Mouse (Mus musculus) forebrain, postnatal 0 days (tissue): ENCODE measurements around the gene Cgref1. TPM values are rescaled to one million over a fixed set of nuclear protein-coding genes. Genes with fewer than 3 reads are reported as not detected.

ENCODE experiments used
- ATAC-seq: fragments of 200-750 bp; cut with Nextera tagmentation; 2 replicates; pipeline ENCODE4 v1.8.0; 2017; ENCODE audit warnings: mild to moderate bottlenecking, moderate library complexity
- DNase-seq: peaks from one replicate; pipeline ENCODE4 v3.0.0-alpha.2; 2015
- H3K27ac ChIP-seq: fragments of 300-500 bp; sonication (generic); 2 replicates; pipeline ENCODE4 v1.5.1; 2014; ENCODE audit warnings: low read depth, mild to moderate bottlenecking, antibody characterized with exemption, low read length, moderate library complexity, mixed read lengths
- H3K27me3 ChIP-seq: fragments of 300-500 bp; sonication (generic); 2 replicates; pipeline ENCODE4 v1.6.1; 2014; ENCODE audit warnings: mild to moderate bottlenecking, low read length, mixed read lengths; ENCODE audit not compliant: insufficient read depth
- H3K36me3 ChIP-seq: fragments of 300-500 bp; sonication (generic); 2 replicates; pipeline ENCODE4 v1.6.1; 2014; ENCODE audit warnings: mild to moderate bottlenecking, moderate library complexity; ENCODE audit not compliant: insufficient read depth
- H3K4me1 ChIP-seq: fragments of 300-500 bp; sonication (generic); 2 replicates; pipeline ENCODE4 v1.6.1; 2014; ENCODE audit warnings: antibody characterized with exemption; ENCODE audit not compliant: insufficient read depth
- H3K4me2 ChIP-seq: fragments of 300-500 bp; sonication (generic); 2 replicates; pipeline ENCODE4 v1.6.1; 2014; ENCODE audit warnings: low read depth, mild to moderate bottlenecking, moderate library complexity
- H3K4me3 ChIP-seq: fragments of 300-500 bp; sonication (generic); 2 replicates; pipeline ENCODE4 v1.5.1; 2014; ENCODE audit warnings: low read depth, low read length, mixed read lengths
- H3K9ac ChIP-seq: fragments of 300-500 bp; sonication (generic); 2 replicates; pipeline ENCODE4 v1.6.1; 2014; ENCODE audit warnings: mild to moderate bottlenecking
- H3K9me3 ChIP-seq: fragments of 300-500 bp; sonication (generic); 2 replicates; pipeline ENCODE4 v1.6.1; 2016; ENCODE audit warnings: low read length
- CTCF ChIP-seq: sonication (generic); IDR thresholded peaks from 2 replicates; pipeline ENCODE4 v1.5.1; 2016; ENCODE audit warnings: antibody characterized with exemption, control low read depth, low read depth
- WGBS: fragments of 180-500 bp; shearing (Covaris S2); extraction: QIAGEN DNeasy Blood & Tissue Kit; methylation state at CpG from one replicate; pipeline ENCODE4 v1.1.7; 2014; 5-methylcytosine and 5-hydroxymethylcytosine counted together
- polyA plus RNA-seq: library from polyadenylated mRNA; unstranded; fragments of >200 nt; fragmentation: Nextera tagmentation; extraction: Ambion mirVana; gene quantifications from 2 replicates; pipeline ENCODE4 v1.2.1, GENCODE M21; 2015
- total RNA-seq: library from RNA; depleted of rRNA; stranded (reverse); fragments of >200 nt; gene quantifications from 2 replicates; pipeline ENCODE4 v1.2.3, GENCODE M21; 2014

Cgref1 gene
- total and polyA plus RNA-seq, 2 experiments from 2014 or later = 63.5 to 82.1 TPM

- no peak for DNase-seq
- Histone ChIP-seq H3K4me1 (no peaks in the 10 kb centered on the region), H3K27me3 (no peaks in the 10 kb centered on the region), H3K9ac (no peak overlapping the region), H3K4me2 (no peak overlapping the region), H3K27ac (no peak overlapping the region), H3K36me3 (no peaks in the 10 kb centered on the region), H3K4me3 (no peak overlapping the region), H3K9me3 (no peaks in the 10 kb centered on the region)
- no peak for TF ChIP-seq CTCF
- 86% methylated on average over 7 of the region's 7 CpGs for WGBS
- no peak for ATAC-seq
Observed at GRCm38 (mm10) chr5:30914101-30914635, 31.2 kb downstream of the Cgref1 start.

- no peak within 1 kb of the TSS for H3K4me2 ChIP-seq
- DNase-seq = no peak
- no peak within 1 kb of the TSS for H3K9ac ChIP-seq
- no peak for ATAC-seq
- 33% methylated on average over 13 of the region's 13 CpGs for WGBS
- no peak within 1 kb of the TSS for H3K4me3 ChIP-seq
- H3K27ac ChIP-seq = peak within 1 kb of the TSS; percentile 6; the same call in 1 of the 2 replicates
- peaks cover 1% of the 10 kb centered on the region for H3K4me1 ChIP-seq
- H3K36me3 ChIP-seq = no peaks in the 10 kb centered on the region
- no peaks in the 10 kb centered on the region for H3K9me3 ChIP-seq
- no peak for TF ChIP-seq CTCF
- H3K27me3 ChIP-seq = no peaks in the 10 kb centered on the region
Observed at GRCm38 (mm10) chr5:30913060-30913841, 32.1 kb downstream of the Cgref1 start, which contains the start of gene Emilin1. Gene Emilin1, plus strand, starts transcription at chr5:30913402.

GRCm38 (mm10) chr5:30912156-30912555 lies 33.2 kb downstream of the Cgref1 start:
- Histone ChIP-seq H3K4me3 (no peak overlapping the region), H3K27me3 (no peaks in the 10 kb centered on the region), H3K9me3 (no peaks in the 10 kb centered on the region), H3K27ac (no peak overlapping the region), H3K4me1 (peaks cover 6% of the 10 kb centered on the region), H3K4me2 (no peak overlapping the region), H3K36me3 (no peaks in the 10 kb centered on the region), H3K9ac (no peak overlapping the region)
- DNase-seq (no peak), ATAC-seq (no peak)
- WGBS = 36% methylated on average over 5 of the region's 5 CpGs
- no peak for TF ChIP-seq CTCF

GRCm38 (mm10) chr5:30910481-30910880 lies 34.9 kb downstream of the Cgref1 start:
- TF ChIP-seq CTCF = no peak

GRCm38 (mm10) chr5:30909863-30910262 lies 35.5 kb downstream of the Cgref1 start:
- Histone ChIP-seq H3K9ac (no peak overlapping the region), H3K9me3 (no peaks in the 10 kb centered on the region), H3K27me3 (no peaks in the 10 kb centered on the region), H3K4me2 (no peak overlapping the region), H3K36me3 (peaks cover 14% of the 10 kb centered on the region), H3K4me3 (no peak overlapping the region), H3K27ac (no peak overlapping the region), H3K4me1 (peaks cover 10% of the 10 kb centered on the region)
- DNase-seq (no peak), ATAC-seq (no peak)
- TF ChIP-seq CTCF = no peak
- 85% methylated on average over 7 of the region's 7 CpGs for WGBS

More at GRCm38 (mm10) chr5:30910481-30910880, 34.9 kb downstream of the Cgref1 start:
- Histone ChIP-seq H3K27ac (no peak overlapping the region), H3K36me3 (peaks cover 8% of the 10 kb centered on the region), H3K4me2 (no peak overlapping the region), H3K27me3 (no peaks in the 10 kb centered on the region), H3K9me3 (no peaks in the 10 kb centered on the region), H3K4me3 (no peak overlapping the region), H3K4me1 (peaks cover 10% of the 10 kb centered on the region), H3K9ac (no peak overlapping the region)
- no peak for ATAC-seq
- DNase-seq = no peak

GRCm38 (mm10) chr5:30909300-30909659 lies 36.1 kb downstream of the Cgref1 start:
- H3K36me3 ChIP-seq = peaks cover 20% of the 10 kb centered on the region
- no peak for ATAC-seq
- H3K27me3 ChIP-seq = no peaks in the 10 kb centered on the region
- no peak for DNase-seq
- WGBS = 71% methylated on average over 7 of the region's 7 CpGs
- no peak overlapping the region for H3K27ac ChIP-seq
- no peak for TF ChIP-seq CTCF
- H3K4me1 ChIP-seq = peaks cover 10% of the 10 kb centered on the region
- H3K9ac ChIP-seq = no peak overlapping the region
- H3K9me3 ChIP-seq = no peaks in the 10 kb centered on the region
- no peak overlapping the region for H3K4me2 ChIP-seq
- H3K4me3 ChIP-seq = no peak overlapping the region
